Mouse (Mus musculus) liver, adult 2 months (tissue): ENCODE measurements around the gene Sun5.

ENCODE experiments used
- CTCF ChIP-seq: fragments of 200-500 bp; IDR thresholded peaks from 2 replicates; pipeline ENCODE4 v1.5.1; 2011; ENCODE audit warnings: low read depth, low read length, control low read depth
- POLR2A ChIP-seq: fragments of 200-500 bp; IDR thresholded peaks from 2 replicates; pipeline ENCODE4 v1.6.1; 2011; ENCODE audit warnings: low read length, control low read depth; ENCODE audit not compliant: insufficient read depth; ENCODE audit errors: extremely low read depth

DNA sequence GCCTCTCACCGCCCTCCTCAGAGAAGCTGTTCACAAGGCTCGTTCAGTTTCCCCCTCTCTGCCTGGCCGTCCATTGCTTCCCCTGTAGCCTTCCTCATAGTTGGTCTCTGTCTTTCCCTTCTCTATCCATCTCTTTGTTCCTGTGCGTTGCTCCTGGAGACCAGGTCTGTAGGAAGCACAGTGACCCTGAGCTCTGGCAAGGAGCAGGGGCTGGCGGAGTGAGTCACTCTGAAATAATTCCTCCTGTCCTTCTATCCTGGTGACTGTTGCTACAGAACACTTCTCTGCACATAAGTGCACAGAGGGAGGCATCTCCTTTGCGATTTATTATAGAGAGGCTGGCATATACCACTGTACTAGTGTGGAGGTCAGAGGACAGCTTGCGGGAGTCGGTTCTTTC, 62.7 kb downstream of the Sun5 start:
- TF ChIP-seq POLR2A (no peak), CTCF (no peak)
